Mouse (Mus musculus): ENCODE measurements at regions not wholly inside any gene's neighbourhood (a gene's known extent, or its start where the extent isn't known, plus 50 kb on each side); places are given as distances from the start of the nearest gene placed in this dataset.

DNA sequence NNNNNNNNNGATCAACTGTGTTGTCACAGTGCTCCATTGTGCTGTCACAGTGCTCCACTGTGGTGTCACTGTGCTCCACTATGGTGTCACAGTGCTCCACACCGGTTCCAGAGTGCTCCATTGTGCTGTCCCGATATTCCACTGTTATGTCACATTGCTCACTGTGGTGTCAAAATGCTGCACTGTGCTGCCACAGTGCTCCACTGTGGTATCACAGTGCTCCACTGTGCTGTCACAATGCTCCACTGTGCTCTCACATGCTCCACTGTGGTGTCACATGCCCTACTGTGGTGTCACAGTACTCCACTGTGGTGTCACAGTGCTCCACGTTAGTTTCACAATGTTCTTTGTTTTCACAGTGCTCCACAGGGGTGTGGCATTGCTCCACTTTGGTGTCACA lies 359.3 kb upstream of the Olfr161 start:
- no peak overlapping the region for H3K4me3 ChIP-seq (replicated peaks; ENCODE audit: low read depth, low read length)
- H3K9ac ChIP-seq (ENCODE audit: low read depth, low read length): no peak overlapping the region
- DNase-seq (ENCODE audit: low spot score) (no peak), ATAC-seq (replicated peaks; ENCODE audit: low FRiP score, low read depth) (no peak; the same call in 1 of the 2 replicates)
- no peaks in the 10 kb centered on the region for H3K27me3 ChIP-seq (ENCODE audit: insufficient read depth, low read length)
- no peak overlapping the region for H3K4me2 ChIP-seq (ENCODE audit: low read length)
- H3K36me3 ChIP-seq (ENCODE audit: insufficient read depth, low read length): no peaks in the 10 kb centered on the region
- H3K27ac ChIP-seq: no peak overlapping the region
- 73% methylated on average over 3 of the region's 3 CpGs for WGBS
- peaks cover 28% of the 10 kb centered on the region for H3K9me3 ChIP-seq (replicated peaks; ENCODE audit: low read length)
- no peaks in the 10 kb centered on the region for H3K4me1 ChIP-seq (replicated peaks; ENCODE audit: insufficient read depth, low read length)
- no peak for TF ChIP-seq CTCF (IDR thresholded peaks at IDR 0.05; ENCODE audit: low read depth)

- Histone ChIP-seq H3K4me3 (replicated peaks; ENCODE audit: low read depth, low read length) (no peak overlapping the region), H3K9me3 (replicated peaks; ENCODE audit: low read length) (peaks cover 33% of the 10 kb centered on the region), H3K27ac (no peak overlapping the region), H3K4me2 (ENCODE audit: low read length) (no peak overlapping the region), H3K36me3 (ENCODE audit: insufficient read depth, low read length) (no peaks in the 10 kb centered on the region), H3K27me3 (ENCODE audit: insufficient read depth, low read length) (no peaks in the 10 kb centered on the region), H3K4me1 (replicated peaks; ENCODE audit: insufficient read depth, low read length) (no peaks in the 10 kb centered on the region), H3K9ac (ENCODE audit: low read depth, low read length) (no peak overlapping the region)
- ATAC-seq (replicated peaks; ENCODE audit: low FRiP score, low read depth) (peak; percentile 22; the same call in 1 of the 2 replicates), DNase-seq (ENCODE audit: low spot score) (no peak)
- 61% methylated on average over 2 of the region's 2 CpGs for WGBS
- no peak for TF ChIP-seq CTCF (IDR thresholded peaks at IDR 0.05; ENCODE audit: low read depth)
Measured at GRCm38 (mm10) chr16:3232610-3233009, 358.2 kb upstream of the Olfr161 start.

- Histone ChIP-seq H3K4me2 (ENCODE audit: low read length) (no peak overlapping the region), H3K27me3 (ENCODE audit: insufficient read depth, low read length) (no peaks in the 10 kb centered on the region), H3K9me3 (replicated peaks; ENCODE audit: low read length) (peaks cover 40% of the 10 kb centered on the region), H3K4me1 (replicated peaks; ENCODE audit: insufficient read depth, low read length) (no peaks in the 10 kb centered on the region), H3K9ac (ENCODE audit: low read depth, low read length) (no peak overlapping the region), H3K4me3 (replicated peaks; ENCODE audit: low read depth, low read length) (no peak overlapping the region), H3K27ac (no peak overlapping the region), H3K36me3 (ENCODE audit: insufficient read depth, low read length) (no peaks in the 10 kb centered on the region)
- ATAC-seq (replicated peaks; ENCODE audit: low FRiP score, low read depth): peak; percentile 21
- TF ChIP-seq CTCF (IDR thresholded peaks at IDR 0.05; ENCODE audit: low read depth): no peak
- no peak for DNase-seq (ENCODE audit: low spot score)
- WGBS: 47% methylated on average over 2 of the region's 2 CpGs
Measured at GRCm38 (mm10) chr16:3234063-3234462, 356.8 kb upstream of the Olfr161 start.

GRCm38 (mm10) chr16:3240982-3241719 lies 349.7 kb upstream of the Olfr161 start:
- H3K9ac ChIP-seq (ENCODE audit: low read depth, low read length): no peak overlapping the region
- WGBS: 68% methylated on average over 5 of the region's 5 CpGs
- DNase-seq (ENCODE audit: low spot score): no peak

DNA sequence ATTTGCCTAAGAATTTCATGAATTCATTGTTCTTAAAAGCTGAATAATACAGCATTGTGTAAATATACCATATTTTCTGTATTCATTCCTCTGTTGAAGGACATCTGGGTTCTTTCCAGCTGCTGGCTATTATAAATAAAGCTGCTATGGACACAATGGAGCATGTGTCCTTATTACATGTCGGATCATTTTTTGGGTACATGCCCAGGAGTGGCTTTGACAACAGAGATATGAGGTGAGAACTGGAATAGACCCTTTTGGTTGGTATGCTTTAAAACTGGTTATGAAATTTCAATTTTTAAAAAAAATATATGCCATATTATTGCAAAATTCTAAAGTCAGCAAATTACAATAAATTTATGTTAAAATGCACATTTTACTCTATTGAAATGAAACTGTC lies 348.9 kb upstream of the Olfr161 start:
- H3K36me3 ChIP-seq (ENCODE audit: insufficient read depth, low read length): no peaks in the 10 kb centered on the region
- WGBS: 66% methylated on average over 1 of the region's 1 CpGs
- no peak overlapping the region for H3K4me2 ChIP-seq (ENCODE audit: low read length)
- TF ChIP-seq CTCF (IDR thresholded peaks at IDR 0.05; ENCODE audit: low read depth): no peak
- H3K4me3 ChIP-seq (replicated peaks; ENCODE audit: low read depth, low read length): no peak overlapping the region
- H3K9ac ChIP-seq (ENCODE audit: low read depth, low read length): no peak overlapping the region
- no peak overlapping the region for H3K27ac ChIP-seq
- no peak for DNase-seq (ENCODE audit: low spot score)
- ATAC-seq (replicated peaks; ENCODE audit: low FRiP score, low read depth): no peak
- H3K27me3 ChIP-seq (ENCODE audit: insufficient read depth, low read length): no peaks in the 10 kb centered on the region
- no peaks in the 10 kb centered on the region for H3K4me1 ChIP-seq (replicated peaks; ENCODE audit: insufficient read depth, low read length)
- peaks cover 41% of the 10 kb centered on the region for H3K9me3 ChIP-seq (replicated peaks; ENCODE audit: low read length)

More at GRCm38 (mm10) chr16:3240982-3241719, 349.7 kb upstream of the Olfr161 start:
- H3K27me3 ChIP-seq (ENCODE audit: insufficient read depth, low read length): no peaks in the 10 kb centered on the region
- no peaks in the 10 kb centered on the region for H3K4me1 ChIP-seq (replicated peaks; ENCODE audit: insufficient read depth, low read length)
- H3K27ac ChIP-seq: no peak overlapping the region
- no peak overlapping the region for H3K4me3 ChIP-seq (replicated peaks; ENCODE audit: low read depth, low read length)
- peaks cover 41% of the 10 kb centered on the region for H3K9me3 ChIP-seq (replicated peaks; ENCODE audit: low read length)
- no peak overlapping the region for H3K4me2 ChIP-seq (ENCODE audit: low read length)
- peak; percentile 12; the same call in 1 of the 2 replicates for ATAC-seq (replicated peaks; ENCODE audit: low FRiP score, low read depth)
- no peaks in the 10 kb centered on the region for H3K36me3 ChIP-seq (ENCODE audit: insufficient read depth, low read length)
- no peak for TF ChIP-seq CTCF (IDR thresholded peaks at IDR 0.05; ENCODE audit: low read depth)

DNA sequence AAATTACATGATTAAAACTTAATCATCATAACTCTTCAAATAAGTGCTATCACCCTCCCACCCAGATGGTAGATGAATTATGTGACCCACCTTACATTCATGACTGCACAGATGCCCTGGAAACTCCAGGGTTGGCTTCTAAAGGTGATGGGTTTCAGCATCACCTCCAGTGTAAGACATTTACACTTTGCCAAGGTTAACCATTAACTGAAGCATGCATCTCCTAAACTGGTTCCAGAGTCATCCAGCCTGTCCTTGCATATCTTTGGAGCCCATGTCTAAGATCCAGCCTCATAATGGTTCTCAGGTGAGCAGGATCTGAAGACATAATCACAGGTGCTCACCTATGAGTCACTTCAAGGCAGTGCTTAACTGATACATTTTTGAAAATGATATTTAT lies 344.4 kb upstream of the Olfr161 start:
- no peak for DNase-seq (ENCODE audit: low spot score)
- no peak overlapping the region for H3K9ac ChIP-seq (ENCODE audit: low read depth, low read length)
- H3K4me1 ChIP-seq (replicated peaks; ENCODE audit: insufficient read depth, low read length): no peaks in the 10 kb centered on the region
- no peak overlapping the region for H3K4me3 ChIP-seq (replicated peaks; ENCODE audit: low read depth, low read length)
- no peak overlapping the region for H3K27ac ChIP-seq
- H3K9me3 ChIP-seq (replicated peaks; ENCODE audit: low read length): peaks cover 12% of the 10 kb centered on the region; the same call in 1 of the 2 replicates
- no peaks in the 10 kb centered on the region for H3K27me3 ChIP-seq (ENCODE audit: insufficient read depth, low read length)
- H3K4me2 ChIP-seq (ENCODE audit: low read length): no peak overlapping the region
- TF ChIP-seq CTCF (IDR thresholded peaks at IDR 0.05; ENCODE audit: low read depth): no peak
- peak; percentile 22; the same call in 1 of the 2 replicates for ATAC-seq (replicated peaks; ENCODE audit: low FRiP score, low read depth)
- no peaks in the 10 kb centered on the region for H3K36me3 ChIP-seq (ENCODE audit: insufficient read depth, low read length)

All from kidney, postnatal 0 days (tissue).